Mouse (Mus musculus) forebrain, embryonic 14.5 days (tissue): ENCODE results near the gene Cyb561d2. TPM values are rescaled to one million over a fixed set of nuclear protein-coding genes. Genes with fewer than 3 reads are reported as not detected.

Experiments
- ATAC-seq: fragments of 200-750 bp; cut with Nextera tagmentation; 2 replicates; pipeline ENCODE4 v1.8.0; 2017; ENCODE audit warnings: mild to moderate bottlenecking, moderate library complexity
- DNase-seq: peaks from one replicate; pipeline ENCODE4 v3.0.0-alpha.2; 2015; ENCODE audit warnings: low spot score
- H3K27ac ChIP-seq: fragments of 300-500 bp; sonication (generic); 2 replicates; pipeline ENCODE4 v1.5.1; 2014; ENCODE audit warnings: low read depth, mild to moderate bottlenecking, control low read depth, low read length, moderate library complexity
- H3K27me3 ChIP-seq: fragments of 300-500 bp; sonication (generic); replicated peaks from 2 replicates; pipeline ENCODE4 v1.6.1; 2014; ENCODE audit warnings: low read length, control low read depth, mixed read lengths; ENCODE audit not compliant: control insufficient read depth, insufficient read depth
- H3K36me3 ChIP-seq: fragments of 300-500 bp; sonication (generic); 2 replicates; pipeline ENCODE4 v1.6.1; 2014; ENCODE audit warnings: low read length, control low read depth; ENCODE audit not compliant: control insufficient read depth, insufficient read depth
- H3K4me1 ChIP-seq: fragments of 300-500 bp; sonication (generic); 2 replicates; pipeline ENCODE4 v1.6.1; 2014; ENCODE audit warnings: antibody characterized with exemption, low read length, control low read depth; ENCODE audit not compliant: control insufficient read depth, insufficient read depth
- H3K4me2 ChIP-seq: fragments of 300-500 bp; sonication (generic); 2 replicates; pipeline ENCODE4 v1.6.1; 2014; ENCODE audit warnings: mild to moderate bottlenecking, control low read depth, low read length
- H3K4me3 ChIP-seq: fragments of 300-500 bp; sonication (generic); 2 replicates; pipeline ENCODE4 v1.5.1; 2014; ENCODE audit warnings: low read depth, low read length, control low read depth
- H3K9ac ChIP-seq: fragments of 300-500 bp; sonication (generic); 2 replicates; pipeline ENCODE4 v1.6.1; 2014; ENCODE audit warnings: mild to moderate bottlenecking, low read length, control low read depth, moderate library complexity
- H3K9me3 ChIP-seq: fragments of 300-500 bp; sonication (generic); replicated peaks from 2 replicates; pipeline ENCODE4 v1.6.1; 2016; ENCODE audit warnings: low read length, control low read depth, mixed read lengths; ENCODE audit not compliant: control insufficient read depth
- WGBS: fragments of 180-500 bp; shearing (Covaris S2); extraction: QIAGEN DNeasy Blood & Tissue Kit; methylation state at CpG from one replicate; pipeline ENCODE4 v1.1.7; 2014; 5-methylcytosine and 5-hydroxymethylcytosine counted together
- polyA plus RNA-seq: library from polyadenylated mRNA; unstranded; fragments of >200 nt; fragmentation: Nextera tagmentation; extraction: Ambion mirVana; gene quantifications from 2 replicates; pipeline ENCODE4 v1.2.1, GENCODE M21; 2014

Cyb561d2 gene
- polyA plus RNA-seq, 1 experiment from 2014 or later, result 38.0 TPM

DNA sequence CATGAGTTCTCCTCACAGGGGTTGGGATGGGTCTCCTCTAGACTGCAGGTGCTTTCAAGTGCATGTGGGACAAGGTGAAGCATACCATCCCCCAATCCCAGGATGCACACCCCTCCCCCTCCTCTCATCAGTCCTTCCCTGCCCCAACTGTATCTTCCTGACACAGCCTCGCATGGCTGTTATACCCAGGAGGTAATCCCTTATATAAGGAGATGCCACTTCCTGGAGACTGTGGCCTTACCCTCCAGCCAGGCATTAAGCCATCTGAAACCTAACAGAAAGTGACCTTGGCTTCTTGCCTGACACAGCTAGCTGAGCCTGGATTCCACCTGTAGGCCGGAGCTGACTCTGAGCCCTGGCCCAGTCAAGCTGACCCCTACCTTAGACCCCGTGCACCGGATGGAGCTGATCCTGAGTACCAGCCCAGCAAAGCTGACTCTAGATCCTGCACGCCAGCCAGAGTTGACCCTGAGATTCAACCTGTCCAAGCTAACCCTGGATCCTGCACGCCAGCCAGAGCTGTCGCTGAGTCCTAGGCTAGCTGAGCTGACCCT, 40.6 kb upstream of the Cyb561d2 start:
- ATAC-seq (no peak), DNase-seq (no peak)
- Histone ChIP-seq H3K9me3 (no peaks in the 10 kb centered on the region), H3K4me2 (no peak overlapping the region), H3K4me3 (no peak overlapping the region), H3K27me3 (no peaks in the 10 kb centered on the region), H3K9ac (no peak overlapping the region), H3K36me3 (peaks cover 11% of the 10 kb centered on the region; the same call in 1 of the 2 replicates), H3K27ac (no peak overlapping the region), H3K4me1 (peaks cover 13% of the 10 kb centered on the region)
- WGBS, result 89% methylated on average over 7 of the region's 7 CpGs

- Histone ChIP-seq H3K27ac (no peak overlapping the region; the same call in 1 of the 2 replicates), H3K4me2 (peak overlapping the region; percentile 71), H3K4me1 (peaks cover 13% of the 10 kb centered on the region), H3K36me3 (peaks cover 11% of the 10 kb centered on the region; the same call in 1 of the 2 replicates), H3K4me3 (peak overlapping the region; percentile 58), H3K9ac (peak overlapping the region; percentile 60), H3K9me3 (no peaks in the 10 kb centered on the region), H3K27me3 (no peaks in the 10 kb centered on the region)
- WGBS, result 76% methylated on average over 4 of the region's 4 CpGs
- no peak for ATAC-seq
- DNase-seq, result no peak
Measured at GRCm38 (mm10) chr9:107581584-107581983, 39.6 kb upstream of the Cyb561d2 start.

GRCm38 (mm10) chr9:107580501-107581317, 38.7 kb upstream of the Cyb561d2 start, which contains the start of gene Hyal3:
TSS of gene Hyal3 (plus strand) at chr9:107580818.
- H3K4me2 ChIP-seq, result peak within 1 kb of the TSS; percentile 71
- DNase-seq (peak; percentile 95), ATAC-seq (peak; percentile 87)
- peak within 1 kb of the TSS; percentile 74 for H3K27ac ChIP-seq
- WGBS, result 1% methylated on average over 32 of the region's 32 CpGs
- peaks cover 13% of the 10 kb centered on the region for H3K4me1 ChIP-seq
- H3K27me3 ChIP-seq, result no peaks in the 10 kb centered on the region
- H3K4me3 ChIP-seq, result peak within 1 kb of the TSS; percentile 58
- peaks cover 11% of the 10 kb centered on the region; the same call in 1 of the 2 replicates for H3K36me3 ChIP-seq
- no peaks in the 10 kb centered on the region for H3K9me3 ChIP-seq
- H3K9ac ChIP-seq, result peak within 1 kb of the TSS; percentile 60

DNA sequence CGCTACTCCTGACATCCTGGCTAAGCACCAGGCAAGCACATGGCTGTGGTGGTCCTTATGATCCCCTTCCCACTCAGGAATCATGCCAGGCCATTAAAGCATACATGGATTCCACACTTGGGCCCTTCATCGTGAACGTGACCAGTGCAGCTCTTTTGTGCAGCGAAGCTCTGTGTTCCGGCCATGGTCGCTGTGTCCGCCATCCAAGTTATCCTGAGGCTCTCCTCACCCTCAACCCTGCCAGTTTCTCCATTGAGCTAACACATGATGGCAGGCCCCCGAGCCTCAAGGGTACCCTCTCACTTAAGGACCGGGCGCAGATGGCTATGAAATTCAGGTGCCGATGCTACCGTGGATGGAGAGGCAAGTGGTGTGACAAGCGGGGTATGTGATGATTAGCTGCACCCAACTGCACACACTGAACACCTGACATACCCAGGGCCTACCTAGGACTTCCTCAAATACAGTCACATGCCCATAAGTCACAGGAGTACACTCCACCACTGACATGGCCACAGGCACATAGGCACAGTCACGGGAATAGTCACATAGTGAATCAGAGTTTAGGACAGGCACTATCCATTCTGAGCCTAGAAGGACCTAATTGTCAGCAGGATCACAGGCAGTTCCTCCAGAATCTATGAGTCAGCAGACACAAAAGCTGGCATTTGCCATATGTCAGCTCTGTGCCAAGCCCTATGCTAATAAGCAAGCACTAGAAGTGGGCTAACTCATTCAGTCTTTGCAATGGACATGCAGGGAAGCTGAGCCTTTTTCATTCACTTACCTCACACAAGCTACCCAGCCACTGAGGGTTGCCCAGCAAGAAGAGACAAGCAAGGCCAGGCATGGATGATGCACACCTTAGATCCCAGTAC, 37.3 kb upstream of the Cyb561d2 start:
- Histone ChIP-seq H3K9ac (0 out of 2 replicates have a peak overlapping the region, but pooled peaks have one; percentile 21), H3K36me3 (peaks cover 16% of the 10 kb centered on the region; the same call in 1 of the 2 replicates), H3K9me3 (no peaks in the 10 kb centered on the region), H3K4me2 (no peak overlapping the region), H3K27me3 (no peaks in the 10 kb centered on the region), H3K4me3 (no peak overlapping the region), H3K27ac (peak overlapping the region; percentile 11; the same call in 1 of the 2 replicates), H3K4me1 (peaks cover 13% of the 10 kb centered on the region)
- DNase-seq, result peak; percentile 32
- no peak for ATAC-seq
- 94% methylated on average over 14 of the region's 14 CpGs for WGBS

- Histone ChIP-seq H3K4me2 (no peak within 1 kb of the TSS), H3K4me3 (no peak within 1 kb of the TSS), H3K9me3 (no peaks in the 10 kb centered on the region), H3K36me3 (peaks cover 17% of the 10 kb centered on the region), H3K4me1 (peaks cover 13% of the 10 kb centered on the region), H3K27me3 (no peaks in the 10 kb centered on the region), H3K9ac (0 out of 2 replicates have a peak within 1 kb of the TSS, but pooled peaks have one; percentile 21), H3K27ac (peak within 1 kb of the TSS; percentile 11; the same call in 1 of the 2 replicates)
- no peak for ATAC-seq
- 84% methylated on average over 3 of the region's 3 CpGs for WGBS
- DNase-seq, result no peak
Measured at GRCm38 (mm10) chr9:107578587-107578986, 36.6 kb upstream of the Cyb561d2 start, which contains the start of gene Naa80. TSS of gene Naa80 (plus strand) at chr9:107578887.

GRCm38 (mm10) chr9:107577871-107578270, 35.9 kb upstream of the Cyb561d2 start:
- peaks cover 13% of the 10 kb centered on the region for H3K4me1 ChIP-seq
- peaks cover 18% of the 10 kb centered on the region for H3K36me3 ChIP-seq
- ATAC-seq (no peak), DNase-seq (no peak)
- H3K27ac ChIP-seq, result no peak overlapping the region
- H3K4me3 ChIP-seq, result no peak overlapping the region
- no peaks in the 10 kb centered on the region for H3K9me3 ChIP-seq
- WGBS, result 93% methylated on average over 10 of the region's 10 CpGs
- no peak overlapping the region for H3K4me2 ChIP-seq
- no peaks in the 10 kb centered on the region for H3K27me3 ChIP-seq
- H3K9ac ChIP-seq, result no peak overlapping the region

GRCm38 (mm10) chr9:107576357-107577107, 34.5 kb upstream of the Cyb561d2 start, which contains the start of gene Hyal1:
TSS of gene Hyal1 (plus strand) at chr9:107576927.
- Histone ChIP-seq H3K27ac (peak within 1 kb of the TSS; percentile 58; the same call in 1 of the 2 replicates), H3K36me3 (peaks cover 29% of the 10 kb centered on the region), H3K4me3 (0 out of 2 replicates have a peak within 1 kb of the TSS, but pooled peaks have one; percentile 11), H3K9ac (peak within 1 kb of the TSS; percentile 38; the same call in 1 of the 2 replicates), H3K27me3 (no peaks in the 10 kb centered on the region), H3K9me3 (no peaks in the 10 kb centered on the region), H3K4me1 (peaks cover 13% of the 10 kb centered on the region), H3K4me2 (peak within 1 kb of the TSS; percentile 46)
- DNase-seq (peak; percentile 82), ATAC-seq (peak; percentile 69)
- WGBS, result 26% methylated on average over 16 of the region's 16 CpGs
